Mouse (Mus musculus) hindbrain, postnatal 0 days (tissue): ENCODE data around the gene Gm28230. TPM values are rescaled to one million over a fixed set of nuclear protein-coding genes. Genes with fewer than 3 reads are reported as not detected.

Experiments
- ATAC-seq: fragments of 200-750 bp; cut with Nextera tagmentation; 2 replicates; pipeline ENCODE4 v1.8.0; 2017; ENCODE audit warnings: mild to moderate bottlenecking, moderate TSS enrichment, moderate library complexity
- DNase-seq: peaks from one replicate; pipeline ENCODE4 v3.0.0-alpha.2; 2015; ENCODE audit warnings: low spot score
- H3K27ac ChIP-seq: fragments of 300-500 bp; sonication (generic); 2 replicates; pipeline ENCODE4 v1.5.1; 2014; ENCODE audit warnings: mild to moderate bottlenecking
- H3K27me3 ChIP-seq: fragments of 300-500 bp; sonication (generic); 2 replicates; pipeline ENCODE4 v1.6.1; 2014; ENCODE audit warnings: low read length, mixed read lengths; ENCODE audit not compliant: insufficient read depth
- H3K36me3 ChIP-seq: fragments of 300-500 bp; sonication (generic); 2 replicates; pipeline ENCODE4 v1.6.1; 2014; ENCODE audit warnings: low read length, mixed read lengths; ENCODE audit not compliant: insufficient read depth
- H3K4me1 ChIP-seq: fragments of 300-500 bp; sonication (generic); 2 replicates; pipeline ENCODE4 v1.6.1; 2014; ENCODE audit warnings: antibody characterized with exemption, low read length, mixed read lengths; ENCODE audit not compliant: insufficient read depth
- H3K4me2 ChIP-seq: fragments of 300-500 bp; sonication (generic); 2 replicates; pipeline ENCODE4 v1.6.1; 2014; ENCODE audit warnings: low read depth, mild to moderate bottlenecking, low read length, moderate library complexity, mixed read lengths
- H3K4me3 ChIP-seq: fragments of 300-500 bp; sonication (generic); 2 replicates; pipeline ENCODE4 v1.5.1; 2014; ENCODE audit warnings: low read length
- H3K9ac ChIP-seq: fragments of 300-500 bp; sonication (generic); replicated peaks from 2 replicates; pipeline ENCODE4 v1.6.1; 2014; ENCODE audit warnings: mild to moderate bottlenecking, low read length, moderate library complexity, mixed read lengths
- H3K9me3 ChIP-seq: fragments of 300-500 bp; sonication (generic); 2 replicates; pipeline ENCODE4 v1.6.1; 2016; ENCODE audit warnings: low read length, mixed read lengths
- CTCF ChIP-seq: IDR thresholded peaks from 2 replicates; pipeline ENCODE4 v1.5.1; 2016; ENCODE audit warnings: antibody characterized with exemption, control low read depth, low read depth
- WGBS: fragments of 180-500 bp; shearing (Covaris S2); extraction: QIAGEN DNeasy Blood & Tissue Kit; methylation state at CpG from one replicate; pipeline ENCODE4 v1.1.7; 2014; 5-methylcytosine and 5-hydroxymethylcytosine counted together
- polyA plus RNA-seq: library from polyadenylated mRNA; unstranded; fragments of >200 nt; fragmentation: Nextera tagmentation; extraction: Ambion mirVana; gene quantifications from 2 replicates; pipeline ENCODE4 v1.2.1, GENCODE M21; 2015
- total RNA-seq: library from RNA; depleted of rRNA; stranded (reverse); fragments of >200 nt; gene quantifications from 2 replicates; pipeline ENCODE4 v1.2.3, GENCODE M21; 2014

Gene Gm28230
- total and polyA plus RNA-seq, 2 experiments from 2014 or later, result 0.70 to 3.5 TPM

- Histone ChIP-seq H3K36me3 (no peaks in the 10 kb centered on the region), H3K4me3 (no peak overlapping the region), H3K4me1 (no peaks in the 10 kb centered on the region), H3K9ac (no peak overlapping the region), H3K27ac (no peak overlapping the region), H3K27me3 (peaks cover 90% of the 10 kb centered on the region), H3K4me2 (no peak overlapping the region), H3K9me3 (no peaks in the 10 kb centered on the region)
- TF ChIP-seq CTCF, result no peak
- no peak for ATAC-seq
- WGBS, result 3% methylated on average over 23 of the region's 23 CpGs
- DNase-seq, result no peak
These were observed 26.6 kb upstream of the Gm28230 start for GRCm38 (mm10) chr2:74699664-74700545.

GRCm38 (mm10) chr2:74700546-74701112, 25.9 kb upstream of the Gm28230 start:
- Histone ChIP-seq H3K9ac (no peak overlapping the region), H3K4me2 (no peak overlapping the region), H3K9me3 (no peaks in the 10 kb centered on the region), H3K4me3 (no peak overlapping the region), H3K27me3 (peaks cover 89% of the 10 kb centered on the region), H3K4me1 (no peaks in the 10 kb centered on the region), H3K36me3 (no peaks in the 10 kb centered on the region), H3K27ac (no peak overlapping the region)
- WGBS, result 3% methylated on average over 22 of the region's 22 CpGs
- no peak for DNase-seq
- TF ChIP-seq CTCF, result no peak
- ATAC-seq, result no peak

- no peak for ATAC-seq
- DNase-seq, result peak; percentile 91
- H3K9me3 ChIP-seq, result no peaks in the 10 kb centered on the region
- no peak overlapping the region for H3K4me2 ChIP-seq
- H3K27me3 ChIP-seq, result peaks cover 89% of the 10 kb centered on the region
- H3K4me1 ChIP-seq, result no peaks in the 10 kb centered on the region
- peak; percentile 90 for TF ChIP-seq CTCF
- 11% methylated on average over 17 of the region's 17 CpGs for WGBS
- H3K4me3 ChIP-seq, result no peak overlapping the region
- H3K27ac ChIP-seq, result no peak overlapping the region
- no peak overlapping the region for H3K9ac ChIP-seq
- no peaks in the 10 kb centered on the region for H3K36me3 ChIP-seq
These were observed 24.3 kb upstream of the Gm28230 start for GRCm38 (mm10) chr2:74701949-74702819.

- H3K36me3 ChIP-seq, result no peaks in the 10 kb centered on the region
- H3K9me3 ChIP-seq, result no peaks in the 10 kb centered on the region
- no peak for TF ChIP-seq CTCF
- H3K9ac ChIP-seq, result no peak overlapping the region
- H3K4me2 ChIP-seq, result no peak overlapping the region
- no peak for DNase-seq
- peaks cover 90% of the 10 kb centered on the region for H3K27me3 ChIP-seq
- H3K4me1 ChIP-seq, result no peaks in the 10 kb centered on the region
- H3K4me3 ChIP-seq, result no peak overlapping the region
- no peak for ATAC-seq
- WGBS, result 17% methylated on average over 6 of the region's 6 CpGs
- no peak overlapping the region for H3K27ac ChIP-seq
These were observed 23.7 kb upstream of the Gm28230 start for GRCm38 (mm10) chr2:74702820-74703219.

GRCm38 (mm10) chr2:74703317-74703716, 23.2 kb upstream of the Gm28230 start:
- Histone ChIP-seq H3K4me1 (no peaks in the 10 kb centered on the region), H3K27ac (no peak overlapping the region), H3K4me3 (no peak overlapping the region), H3K36me3 (no peaks in the 10 kb centered on the region), H3K9me3 (no peaks in the 10 kb centered on the region), H3K4me2 (no peak overlapping the region), H3K27me3 (peaks cover 89% of the 10 kb centered on the region), H3K9ac (no peak overlapping the region)
- 6% methylated on average over 10 of the region's 10 CpGs for whole genome bisulfite sequencing
- ATAC-seq (no peak), DNase-seq (no peak)
- TF ChIP-seq CTCF, result no peak

GRCm38 (mm10) chr2:74703720-74704392, 22.7 kb upstream of the Gm28230 start:
- Histone ChIP-seq H3K36me3 (no peaks in the 10 kb centered on the region), H3K27me3 (peaks cover 92% of the 10 kb centered on the region), H3K4me2 (no peak overlapping the region), H3K9ac (no peak overlapping the region), H3K27ac (no peak overlapping the region), H3K9me3 (no peaks in the 10 kb centered on the region), H3K4me1 (no peaks in the 10 kb centered on the region), H3K4me3 (no peak overlapping the region)
- no peak for ATAC-seq
- DNase-seq, result no peak
- WGBS, result 2% methylated on average over 26 of the region's 26 CpGs
- no peak for TF ChIP-seq CTCF
